In the genomic region with DNA sequence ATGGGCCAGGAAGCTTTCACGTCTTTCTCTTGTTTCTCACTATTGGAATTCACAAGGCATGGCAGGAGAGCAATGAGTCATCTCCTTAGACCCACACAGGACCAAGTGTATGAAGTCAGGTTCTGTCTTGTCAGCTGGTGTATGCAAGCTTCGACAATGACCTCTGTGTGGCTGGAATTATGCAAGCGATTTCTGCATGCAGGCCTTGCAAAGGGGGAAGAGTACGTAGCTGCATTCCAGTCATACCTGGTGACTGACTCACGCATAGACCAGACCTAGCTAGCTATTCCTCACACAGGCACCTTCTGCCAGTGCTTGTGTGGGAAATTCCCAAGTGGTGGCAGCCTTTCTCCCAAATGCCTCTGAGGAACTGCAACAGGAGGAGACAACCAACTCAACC, we compare ENCODE assay signal across 8 mouse cellular contexts. TPM values are rescaled to one million over a fixed set of nuclear protein-coding genes. Genes with fewer than 3 reads are reported as not detected.
A peak's percentile ranks its signal among the peaks of the same experiment; 100 is the strongest.
DNase-seq lines count a peak whose midpoint lies in the region; ATAC-seq and TF ChIP-seq lines count a peak whose summit lies in the region.

No protein-coding gene starts in this region.

- DNase-seq in midbrain, postnatal 0 days (ENCODE audit: low spot score), result peak; percentile 1
- no peak for DNase-seq in midbrain, embryonic 14.5 days
- peak; percentile 69 for DNase-seq in kidney, adult 18-20 months
- DNase-seq in lung, postnatal 36 days, result peak; percentile 90
- DNase-seq in layer of hippocampus, adult 9-11 months, result no peak
- DNase-seq in right cerebral cortex, postnatal 4 days, result no peak
- no peak for DNase-seq in right cerebral cortex, postnatal 10 days (ENCODE audit: low spot score in 2 of 2)

- no peak overlapping the region for H3K4me2 ChIP-seq in midbrain, postnatal 0 days (ENCODE audit: low read depth, low read length, poor library complexity, severe bottlenecking)
- no peak overlapping the region for H3K4me2 ChIP-seq in midbrain, embryonic 14.5 days (ENCODE audit: low read length)
- H3K4me2 ChIP-seq in embryonic facial prominence, embryonic 15.5 days (replicated peaks), result no peak overlapping the region

- no peak for ATAC-seq in midbrain, postnatal 0 days (ENCODE audit: low FRiP score)
- ATAC-seq in midbrain, embryonic 14.5 days (ENCODE audit: low FRiP score, low TSS enrichment), result no peak
- peak; percentile 85 for ATAC-seq in embryonic facial prominence, embryonic 15.5 days (ENCODE audit: insufficient number of reproducible peaks, low FRiP score, low TSS enrichment, low read depth)

- no peak for TF ChIP-seq CTCF in midbrain, postnatal 0 days (IDR thresholded peaks at IDR 0.05)

- peaks cover 51% of the 10 kb centered on the region for H3K36me3 ChIP-seq in midbrain, postnatal 0 days (ENCODE audit: insufficient read depth, low read length)
- peaks cover 78% of the 10 kb centered on the region for H3K36me3 ChIP-seq in midbrain, embryonic 14.5 days (ENCODE audit: control insufficient read depth, insufficient read depth, low read length)
- H3K36me3 ChIP-seq in embryonic facial prominence, embryonic 15.5 days, result peaks cover 66% of the 10 kb centered on the region

- no peaks in the 10 kb centered on the region for H3K4me1 ChIP-seq in midbrain, postnatal 0 days (ENCODE audit: insufficient read depth, low read length)
- no peaks in the 10 kb centered on the region for H3K4me1 ChIP-seq in midbrain, embryonic 14.5 days (ENCODE audit: control insufficient read depth, insufficient read depth, low read length)
- peaks cover 13% of the 10 kb centered on the region for H3K4me1 ChIP-seq in embryonic facial prominence, embryonic 15.5 days

- no peaks in the 10 kb centered on the region for H3K27me3 ChIP-seq in midbrain, postnatal 0 days (ENCODE audit: insufficient read depth, low read length)
- H3K27me3 ChIP-seq in midbrain, embryonic 14.5 days (ENCODE audit: control insufficient read depth, insufficient read depth, low read length), result no peaks in the 10 kb centered on the region
- H3K27me3 ChIP-seq in embryonic facial prominence, embryonic 15.5 days, result no peaks in the 10 kb centered on the region

- no peak overlapping the region for H3K27ac ChIP-seq in midbrain, postnatal 0 days (ENCODE audit: low read depth, low read length)
- no peak overlapping the region for H3K27ac ChIP-seq in midbrain, embryonic 14.5 days (replicated peaks; ENCODE audit: low read depth, low read length)
- peak overlapping the region; percentile 74 for H3K27ac ChIP-seq in embryonic facial prominence, embryonic 15.5 days (replicated peaks)

- 0 out of 2 replicates have a peak, but pooled peaks cover 13% of the 10 kb centered on the region for H3K9me3 ChIP-seq in midbrain, postnatal 0 days (ENCODE audit: low read length)
- H3K9me3 ChIP-seq in midbrain, embryonic 14.5 days (ENCODE audit: control insufficient read depth, low read length), result peaks cover 19% of the 10 kb centered on the region
- H3K9me3 ChIP-seq in embryonic facial prominence, embryonic 15.5 days (replicated peaks), result peaks cover 21% of the 10 kb centered on the region

- WGBS in midbrain, postnatal 0 days, result 70% methylated on average over 5 of the region's 5 CpGs
- WGBS in midbrain, embryonic 14.5 days, result 71% methylated on average over 5 of the region's 5 CpGs
- 24% methylated on average over 5 of the region's 5 CpGs for WGBS in embryonic facial prominence, embryonic 15.5 days

- H3K4me3 ChIP-seq in midbrain, postnatal 0 days (ENCODE audit: low read depth, low read length), result no peak overlapping the region
- H3K4me3 ChIP-seq in midbrain, embryonic 14.5 days (replicated peaks; ENCODE audit: low read depth, low read length), result no peak overlapping the region
- no peak overlapping the region for H3K4me3 ChIP-seq in embryonic facial prominence, embryonic 15.5 days (replicated peaks)

- H3K9ac ChIP-seq in midbrain, postnatal 0 days (replicated peaks; ENCODE audit: low read length, poor library complexity, severe bottlenecking), result no peak overlapping the region
- H3K9ac ChIP-seq in midbrain, embryonic 14.5 days (replicated peaks; ENCODE audit: low read length), result no peak overlapping the region
- no peak overlapping the region for H3K9ac ChIP-seq in embryonic facial prominence, embryonic 15.5 days

RNA-seq across cellular contexts. Expression of gene Snap47, which starts 8.0 kb away (rescaled TPM):
- 465 and 467 TPM in 2 replicates for total RNA-seq in midbrain, postnatal 0 days (2014; rRNA removed)
- polyA plus RNA-seq in midbrain, postnatal 0 days (2015; fragmentation: Nextera tagmentation; extraction: Ambion mirVana), result 588 and 631 TPM in 2 replicates
- polyA plus RNA-seq in midbrain, embryonic 14.5 days (2014; fragmentation: Nextera tagmentation; extraction: Ambion mirVana), result 525 and 579 TPM in 2 replicates
- 115 and 121 TPM in 2 replicates for polyA plus RNA-seq in embryonic facial prominence, embryonic 15.5 days (2015; fragmentation: Nextera tagmentation; extraction: Ambion mirVana)

RNA-seq across cellular contexts. Expression of gene Jmjd4, which starts 9.1 kb away (rescaled TPM):
- 38.0 and 39.8 TPM in 2 replicates for total RNA-seq in midbrain, postnatal 0 days (2014; rRNA removed)
- polyA plus RNA-seq in midbrain, postnatal 0 days (2015; fragmentation: Nextera tagmentation; extraction: Ambion mirVana), result 22.7 and 24.0 TPM in 2 replicates
- 15.4 and 16.6 TPM in 2 replicates for polyA plus RNA-seq in midbrain, embryonic 14.5 days (2014; fragmentation: Nextera tagmentation; extraction: Ambion mirVana)
- polyA plus RNA-seq in embryonic facial prominence, embryonic 15.5 days (2015; fragmentation: Nextera tagmentation; extraction: Ambion mirVana), result 10.8 and 12.1 TPM in 2 replicates

RNA-seq across cellular contexts. Expression of gene Zfp867, which starts 13.3 kb away (rescaled TPM):
- total RNA-seq in midbrain, postnatal 0 days (2014; rRNA removed), result 7.6 and 11.2 TPM in 2 replicates
- 6.4 and 8.0 TPM in 2 replicates for polyA plus RNA-seq in midbrain, postnatal 0 days (2015; fragmentation: Nextera tagmentation; extraction: Ambion mirVana)
- 16.8 and 18.3 TPM in 2 replicates for polyA plus RNA-seq in midbrain, embryonic 14.5 days (2014; fragmentation: Nextera tagmentation; extraction: Ambion mirVana)
- polyA plus RNA-seq in embryonic facial prominence, embryonic 15.5 days (2015; fragmentation: Nextera tagmentation; extraction: Ambion mirVana), result 8.8 and 8.9 TPM in 2 replicates

Comparison
In these comparisons a context has a peak if more than half of its experiments do, and no peak if none do; other contexts are left out.
1. DNase-seq: peak in midbrain, postnatal 0 days (single experiment), kidney, adult 18-20 months (single experiment) and lung, postnatal 36 days (single experiment); none in midbrain, embryonic 14.5 days (single experiment), layer of hippocampus, adult 9-11 months (single experiment), right cerebral cortex, postnatal 4 days (single experiment) and right cerebral cortex, postnatal 10 days (0 of 2).